ENCODE assay signal across 15 mouse cellular contexts in the genomic region with DNA sequence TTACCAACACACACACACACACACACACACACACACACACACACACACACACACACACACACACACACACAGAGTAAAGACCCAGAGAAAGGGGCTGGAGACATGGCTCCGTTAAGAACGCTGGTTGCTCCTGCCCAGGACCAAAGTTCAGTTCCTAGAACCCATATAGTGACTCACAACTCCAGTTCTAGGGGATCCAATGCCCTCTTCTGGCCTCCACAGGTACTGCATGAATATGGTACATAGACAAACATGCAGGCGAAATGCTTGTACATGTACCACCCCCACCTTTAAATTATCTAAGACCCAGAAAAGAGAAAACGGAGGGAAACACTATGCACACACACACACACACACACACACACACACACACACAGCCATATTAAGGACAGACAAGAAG. TPM values are rescaled to one million over a fixed set of nuclear protein-coding genes. Genes with fewer than 3 reads are reported as not detected.
A peak's percentile ranks its signal among the peaks of the same experiment; 100 is the strongest.
DNase-seq lines count a peak whose midpoint lies in the region; ATAC-seq and TF ChIP-seq lines count a peak whose summit lies in the region.
"Had no signal": no experiment of that assay in that cellular context is flagged by ENCODE, and none has a peak within 500 bp of the region (broad histone marks: within the 10 kb centered on the region; RNA-seq: fewer than 3 reads in every experiment).

No protein-coding gene starts in this region.

- no peak for TF ChIP-seq EP300 in liver, embryonic 14.5 days (IDR thresholded peaks at IDR 0.05; ENCODE audit: low read depth)

- no peaks in the 10 kb centered on the region for H3K27me3 ChIP-seq in liver, embryonic 14.5 days (ENCODE audit: control insufficient read depth, insufficient read depth, low read length)
- H3K27me3 ChIP-seq in liver, embryonic 11.5 days (replicated peaks; ENCODE audit: control insufficient read depth, insufficient read depth, low read length): no peaks in the 10 kb centered on the region
- no peaks in the 10 kb centered on the region for H3K27me3 ChIP-seq in neural tube, embryonic 15.5 days (replicated peaks)
- H3K27me3 ChIP-seq: limb, embryonic 12.5 days had no signal

- H3K9ac ChIP-seq in liver, embryonic 14.5 days (replicated peaks): no peak overlapping the region
- H3K9ac ChIP-seq in liver, embryonic 11.5 days (ENCODE audit: low read depth, low read length): no peak overlapping the region
- no peak overlapping the region for H3K9ac ChIP-seq in neural tube, embryonic 15.5 days (replicated peaks)
- H3K9ac ChIP-seq: limb, embryonic 12.5 days had no signal

- H3K36me3 ChIP-seq in liver, embryonic 14.5 days (replicated peaks; ENCODE audit: control insufficient read depth, insufficient read depth, low read depth): no peaks in the 10 kb centered on the region
- no peaks in the 10 kb centered on the region for H3K36me3 ChIP-seq in liver, embryonic 11.5 days (ENCODE audit: control insufficient read depth, insufficient read depth, low read length)
- H3K36me3 ChIP-seq in neural tube, embryonic 15.5 days: no peaks in the 10 kb centered on the region
- H3K36me3 ChIP-seq: limb, embryonic 12.5 days had no signal

- H3K4me2 ChIP-seq in liver, embryonic 14.5 days (ENCODE audit: low read depth): no peak overlapping the region
- no peak overlapping the region for H3K4me2 ChIP-seq in liver, embryonic 11.5 days
- H3K4me2 ChIP-seq in neural tube, embryonic 15.5 days: no peak overlapping the region
- H3K4me2 ChIP-seq: limb, embryonic 12.5 days had no signal

- H3K4me1 ChIP-seq in liver, embryonic 14.5 days (replicated peaks; ENCODE audit: control insufficient read depth in 2 of 2, insufficient read depth in 2 of 2, low read length in 1 of 2): no peaks in the 10 kb centered on the region
- H3K4me1 ChIP-seq in liver, embryonic 11.5 days (replicated peaks; ENCODE audit: control insufficient read depth, insufficient read depth, low read length): no peaks in the 10 kb centered on the region
- no peaks in the 10 kb centered on the region for H3K4me1 ChIP-seq in neural tube, embryonic 15.5 days

- peak; percentile 42 for TF ChIP-seq CTCF in liver, embryonic 14.5 days (IDR thresholded peaks at IDR 0.05; ENCODE audit: low read depth)

- H3K27ac ChIP-seq in liver, embryonic 14.5 days: no peak overlapping the region
- H3K27ac ChIP-seq in liver, embryonic 11.5 days (ENCODE audit: low read depth, low read length): no peak overlapping the region
- no peak overlapping the region for H3K27ac ChIP-seq in neural tube, embryonic 15.5 days (replicated peaks)
- H3K27ac ChIP-seq: limb, embryonic 12.5 days; macrophage had no signal

- ATAC-seq in CD4-positive, CD25-positive, alpha-beta regulatory T cell, adult 4 months: no peak
- no peak for ATAC-seq in liver, embryonic 14.5 days (ENCODE audit: insufficient read depth)
- ATAC-seq in liver, embryonic 11.5 days (replicated peaks; ENCODE audit: low FRiP score): no peak
- ATAC-seq in megakaryocyte-erythroid progenitor cell, adult 5-6 weeks (replicated peaks; ENCODE audit: low FRiP score, low TSS enrichment, poor library complexity, severe bottlenecking): 0 out of 2 replicates have a peak, but pooled peaks have one; percentile 22
- ATAC-seq in neural tube, embryonic 15.5 days (ENCODE audit: low FRiP score): no peak
- ATAC-seq: activated CD4-positive, CD25-positive, alpha-beta regulatory T cell, adult 4 months had no signal

- DNase-seq in CD4-positive, CD25-positive, alpha-beta regulatory T cell, adult 2 months (ENCODE audit: low read depth, low spot score): peak; percentile 49
- no peak for DNase-seq in liver, embryonic 14.5 days (ENCODE audit: low read depth in 3 of 3, low spot score in 3 of 3)
- no peak for DNase-seq in liver, embryonic 11.5 days (ENCODE audit: low spot score)
- DNase-seq in ES-CJ7 (ENCODE audit: low read depth, low spot score): peak; percentile 56
- no peak for DNase-seq in adrenal gland, adult 2 months
- DNase-seq: heart, adult 18-20 months; heart, postnatal 4 days; kidney, adult 11 months; layer of hippocampus, adult 9-11 months had no signal

- no peaks in the 10 kb centered on the region for H3K9me3 ChIP-seq in liver, embryonic 14.5 days (ENCODE audit: control insufficient read depth, low read length)
- H3K9me3 ChIP-seq in liver, embryonic 11.5 days (ENCODE audit: control insufficient read depth, low read length): no peaks in the 10 kb centered on the region
- H3K9me3 ChIP-seq in neural tube, embryonic 15.5 days (replicated peaks): no peaks in the 10 kb centered on the region
- H3K9me3 ChIP-seq: limb, embryonic 12.5 days had no signal

- no peak overlapping the region for H3K4me3 ChIP-seq in liver, embryonic 14.5 days (ENCODE audit: insufficient read depth in 1 of 2, low read depth in 2 of 2, low read length in 2 of 2)
- no peak overlapping the region for H3K4me3 ChIP-seq in liver, embryonic 11.5 days (ENCODE audit: low read depth, low read length)
- H3K4me3 ChIP-seq in neural tube, embryonic 15.5 days (replicated peaks): no peak overlapping the region
- H3K4me3 ChIP-seq: limb, embryonic 12.5 days had no signal

- WGBS in liver, embryonic 14.5 days (ENCODE audit: insufficient replicate concordance): 58% methylated on average over 4 of the region's 4 CpGs
- 75% methylated on average over 4 of the region's 4 CpGs for WGBS in liver, embryonic 11.5 days
- 76% methylated on average over 4 of the region's 4 CpGs for WGBS in neural tube, embryonic 15.5 days

RNA-seq across cellular contexts. Expression of a gene that starts 43.3 kb away (rescaled TPM):
- 10 to 100 TPM; 43.6 to 81.1 TPM for polyA plus RNA-seq in CD4-positive, CD25-positive, alpha-beta regulatory T cell, adult 4 months (2017; shearing (Covaris generic))
- 0.26 and 0.27 TPM in 2 replicates for polyA plus RNA-seq in liver, embryonic 14.5 days (2012; rRNA removed)
- 0.06 TPM in 1 of 2 replicates, not detected in the other for polyA plus RNA-seq in liver, embryonic 14.5 days (2014; fragmentation: Nextera tagmentation; extraction: Ambion mirVana)
- 0.22 and 0.29 TPM in 2 replicates for polyA plus RNA-seq in liver, embryonic 11.5 days (2014; fragmentation: Nextera tagmentation; extraction: Ambion mirVana)
- total RNA-seq in megakaryocyte-erythroid progenitor cell, adult 5-6 weeks (2014; fragmentation: Nextera tagmentation): 0.79 and 2.1 TPM in 2 replicates
- 0.46 and 1.5 TPM in 2 replicates for total RNA-seq in megakaryocyte-erythroid progenitor cell, adult 5-6 weeks (2017)
- total RNA-seq in adrenal gland, adult 2 months (2021): under 1 TPM; 0.31 to 0.40 TPM
- 0.62 and 0.63 TPM in 2 replicates for polyA plus RNA-seq in adrenal gland, adult 2 months (2012; rRNA removed)
- polyA plus RNA-seq in neural tube, embryonic 15.5 days (2015; fragmentation: Nextera tagmentation; extraction: Ambion mirVana): 0.26 and 0.84 TPM in 2 replicates

Comparison
In these comparisons a context has a peak if more than half of its experiments do, and no peak if none do; other contexts are left out.
1. DNase-seq: peak in CD4-positive, CD25-positive, alpha-beta regulatory T cell, adult 2 months (single experiment) and ES-CJ7 (single experiment); none in liver, embryonic 14.5 days (0 of 3), liver, embryonic 11.5 days (single experiment) and adrenal gland, adult 2 months (single experiment).
2. RNA of a gene that starts 43.3 kb away (polyA plus RNA-seq): 43.6 to 81.1 TPM in CD4-positive, CD25-positive, alpha-beta regulatory T cell, adult 4 months; 0.62 to 0.63 TPM in adrenal gland, adult 2 months, 0.06 to 0.27 TPM in liver, embryonic 14.5 days, 0.26 to 0.84 TPM in neural tube, embryonic 15.5 days and 0.22 to 0.29 TPM in liver, embryonic 11.5 days; every median in the first group is over 10 times any median in the second.